Mouse (Mus musculus) naive thymus-derived CD4-positive, alpha-beta T cell, adult 2 months (primary cell): Measurements from ENCODE around the gene Prrt3.

Experiments
- DNase-seq: peaks from one replicate; pipeline ENCODE4 v3.0.0-alpha.2; 2011; ENCODE audit warnings: low read depth

The Prrt3 gene

GRCm38 (mm10) chr6:113489410-113489809 is 12.3 kb downstream of the Prrt3 start:
- no peak for DNase-seq

GRCm38 (mm10) chr6:113487125-113487576 is 14.6 kb downstream of the Prrt3 start:
- peak; percentile 72 for DNase-seq

- no peak for DNase-seq
These were observed 18.0 kb downstream of the Prrt3 start for GRCm38 (mm10) chr6:113483729-113484128.

- peak; percentile 95 for DNase-seq
These were observed 18.6 kb downstream of the Prrt3 start, which contains the start of gene Creld1 for GRCm38 (mm10) chr6:113483100-113483615. TSS of gene Creld1 (plus strand) at chr6:113483297.

GRCm38 (mm10) chr6:113482477-113483099 is 19.1 kb downstream of the Prrt3 start:
- peak; percentile 71 for DNase-seq

GRCm38 (mm10) chr6:113480555-113481373 is 21.0 kb downstream of the Prrt3 start:
- no peak for DNase-seq

- DNase-seq: no peak
These were observed 22.8 kb downstream of the Prrt3 start for GRCm38 (mm10) chr6:113478906-113479305.

GRCm38 (mm10) chr6:113477353-113477752 is 24.4 kb downstream of the Prrt3 start:
- DNase-seq: no peak

- DNase-seq: no peak
These were observed 28.0 kb downstream of the Prrt3 start for GRCm38 (mm10) chr6:113473715-113474114.

- no peak for DNase-seq
These were observed 28.5 kb downstream of the Prrt3 start for GRCm38 (mm10) chr6:113473246-113473645.

GRCm38 (mm10) chr6:113472061-113472460 is 29.7 kb downstream of the Prrt3 start:
- no peak for DNase-seq

- DNase-seq: no peak
These were observed 30.3 kb downstream of the Prrt3 start, which contains the start of gene Il17rc for GRCm38 (mm10) chr6:113471297-113471936. TSS of gene Il17rc (plus strand) at chr6:113471427.

- DNase-seq: peak; percentile 72
These were observed 32.3 kb downstream of the Prrt3 start for GRCm38 (mm10) chr6:113469432-113469831.

GRCm38 (mm10) chr6:113469021-113469420 is 32.7 kb downstream of the Prrt3 start:
- peak; percentile 87 for DNase-seq

- no peak for DNase-seq
These were observed 33.2 kb downstream of the Prrt3 start for GRCm38 (mm10) chr6:113468512-113468911.

- DNase-seq: no peak
These were observed 36.1 kb downstream of the Prrt3 start for GRCm38 (mm10) chr6:113465602-113466001.

- no peak for DNase-seq
These were observed 37.7 kb downstream of the Prrt3 start for GRCm38 (mm10) chr6:113464040-113464439.

GRCm38 (mm10) chr6:113458635-113459034 is 43.1 kb downstream of the Prrt3 start:
- no peak for DNase-seq

- DNase-seq: no peak
These were observed 43.7 kb downstream of the Prrt3 start, which contains the start of gene Il17re for GRCm38 (mm10) chr6:113457952-113458534. TSS of gene Il17re (plus strand) at chr6:113458484.

- no peak for DNase-seq
These were observed 46.7 kb downstream of the Prrt3 start for GRCm38 (mm10) chr6:113455007-113455406.

GRCm38 (mm10) chr6:113451839-113452238 is 49.9 kb downstream of the Prrt3 start:
- no peak for DNase-seq

GRCm38 (mm10) chr6:113447639-113448038 is 54.1 kb downstream of the Prrt3 start:
- DNase-seq: no peak
